Mouse (Mus musculus) lung, adult 2 months (tissue): ENCODE results near the gene Hyal2.

Source experiments
- CTCF ChIP-seq: fragments of 200-500 bp; IDR thresholded peaks from 2 replicates; pipeline ENCODE4 v1.5.1; 2011; ENCODE audit warnings: mild to moderate bottlenecking, low read length, control low read depth; ENCODE audit not compliant: insufficient read depth
- POLR2A ChIP-seq: fragments of 200-500 bp; IDR thresholded peaks from 2 replicates; pipeline ENCODE4 v1.6.1; 2011; ENCODE audit warnings: low read depth, mild to moderate bottlenecking, control low read depth, low read length, borderline replicate concordance; ENCODE audit errors: extremely low read depth

- TF ChIP-seq POLR2A (no peak), CTCF (no peak)
These were observed 26.7 kb downstream of the Hyal2 start for GRCm38 (mm10) chr9:107594281-107595062.
